Comparison of ENCODE assay signal across 22 mouse cellular contexts in genomic region chr11:36799409-36799808, GRCm38 (mm10).
DNase-seq lines count a peak whose midpoint lies in the region; ATAC-seq lines count a peak whose summit lies in the region.
"Had no signal": no experiment of that assay in that cellular context is flagged by ENCODE, and none has a peak within 500 bp of the region (broad histone marks: within the 10 kb centered on the region; RNA-seq: fewer than 3 reads in every experiment).

No protein-coding gene starts in this region.

- no peak for ATAC-seq in midbrain, embryonic 11.5 days (ENCODE audit: low FRiP score)
- ATAC-seq in embryonic facial prominence, embryonic 14.5 days (ENCODE audit: low read depth), result peak; percentile 67; the same call in 1 of the 2 replicates
- ATAC-seq in limb, embryonic 11.5 days (ENCODE audit: insufficient number of reproducible peaks, low FRiP score, low TSS enrichment, low read depth), result 0 out of 2 replicates have a peak, but pooled peaks have one; percentile 35
- ATAC-seq in megakaryocyte progenitor cell, adult 5-6 weeks (replicated peaks; ENCODE audit: poor library complexity), result no peak
- ATAC-seq: activated CD4-positive, CD25-positive, alpha-beta regulatory T cell, adult 4 months; forebrain, embryonic 15.5 days; hindbrain, postnatal 0 days; Patski had no signal

- intact Hi-C loops in heart, postnatal 10 days (cut with DNase I), result no loop called here

- no peaks in the 10 kb centered on the region for H3K36me3 ChIP-seq in midbrain, embryonic 11.5 days (ENCODE audit: control insufficient read depth, insufficient read depth, low read length)
- no peaks in the 10 kb centered on the region for H3K36me3 ChIP-seq in midbrain, embryonic 10.5 days
- no peaks in the 10 kb centered on the region for H3K36me3 ChIP-seq in embryonic facial prominence, embryonic 14.5 days (ENCODE audit: control insufficient read depth, insufficient read depth, low read length)
- H3K36me3 ChIP-seq in limb, embryonic 11.5 days (ENCODE audit: control insufficient read depth, insufficient read depth, low read length), result no peaks in the 10 kb centered on the region
- H3K36me3 ChIP-seq: embryonic facial prominence, embryonic 12.5 days; forebrain, embryonic 15.5 days; heart, embryonic 13.5 days; hindbrain, embryonic 12.5 days had no signal

- no peak overlapping the region for H3K9ac ChIP-seq in midbrain, embryonic 11.5 days (ENCODE audit: low read length)
- H3K9ac ChIP-seq in embryonic facial prominence, embryonic 14.5 days (ENCODE audit: low read depth, low read length), result no peak overlapping the region
- H3K9ac ChIP-seq in limb, embryonic 11.5 days (ENCODE audit: low read length), result no peak overlapping the region
- H3K9ac ChIP-seq: embryonic facial prominence, embryonic 12.5 days; forebrain, embryonic 15.5 days; heart, embryonic 13.5 days; hindbrain, embryonic 12.5 days had no signal

- no peaks in the 10 kb centered on the region for H3K27me3 ChIP-seq in midbrain, embryonic 11.5 days (ENCODE audit: control insufficient read depth, insufficient read depth, low read length)
- H3K27me3 ChIP-seq in midbrain, embryonic 10.5 days (ENCODE audit: low read depth, poor library complexity, severe bottlenecking), result no peaks in the 10 kb centered on the region
- H3K27me3 ChIP-seq in embryonic facial prominence, embryonic 14.5 days (replicated peaks; ENCODE audit: control insufficient read depth, insufficient read depth, low read length), result no peaks in the 10 kb centered on the region
- no peaks in the 10 kb centered on the region for H3K27me3 ChIP-seq in limb, embryonic 11.5 days (ENCODE audit: control insufficient read depth, insufficient read depth, low read length)
- H3K27me3 ChIP-seq: CH12.LX; embryonic facial prominence, embryonic 12.5 days; forebrain, embryonic 15.5 days; heart, embryonic 13.5 days; hindbrain, embryonic 12.5 days had no signal

- WGBS in midbrain, embryonic 11.5 days, result 67% methylated on average over 8 of the region's 8 CpGs
- 84% methylated on average over 8 of the region's 8 CpGs for WGBS in midbrain, embryonic 10.5 days
- WGBS in embryonic facial prominence, embryonic 14.5 days, result 33% methylated on average over 8 of the region's 8 CpGs
- WGBS in limb, embryonic 11.5 days, result 30% methylated on average over 8 of the region's 8 CpGs

- H3K27ac ChIP-seq in midbrain, embryonic 11.5 days (ENCODE audit: low read depth, low read length), result no peak overlapping the region
- no peak overlapping the region for H3K27ac ChIP-seq in midbrain, embryonic 10.5 days (replicated peaks)
- no peak overlapping the region for H3K27ac ChIP-seq in embryonic facial prominence, embryonic 14.5 days (replicated peaks; ENCODE audit: low read depth, low read length)
- no peak overlapping the region for H3K27ac ChIP-seq in limb, embryonic 11.5 days (replicated peaks; ENCODE audit: low read depth, low read length)
- H3K27ac ChIP-seq: embryonic facial prominence, embryonic 12.5 days; forebrain, embryonic 15.5 days; heart, embryonic 13.5 days; hindbrain, embryonic 12.5 days; hindbrain, postnatal 0 days had no signal

- no peak overlapping the region for H3K4me2 ChIP-seq in midbrain, embryonic 11.5 days
- no peak overlapping the region for H3K4me2 ChIP-seq in embryonic facial prominence, embryonic 14.5 days (ENCODE audit: low read depth, low read length)
- H3K4me2 ChIP-seq in limb, embryonic 11.5 days (ENCODE audit: low read depth, severe bottlenecking), result no peak overlapping the region
- H3K4me2 ChIP-seq: embryonic facial prominence, embryonic 12.5 days; forebrain, embryonic 15.5 days; heart, embryonic 13.5 days; hindbrain, embryonic 12.5 days had no signal

- H3K4me3 ChIP-seq in midbrain, embryonic 11.5 days (ENCODE audit: low read depth, low read length), result no peak overlapping the region
- no peak overlapping the region for H3K4me3 ChIP-seq in midbrain, embryonic 10.5 days
- no peak overlapping the region for H3K4me3 ChIP-seq in embryonic facial prominence, embryonic 14.5 days (ENCODE audit: low read depth, low read length)
- H3K4me3 ChIP-seq in limb, embryonic 11.5 days (ENCODE audit: low read depth, low read length), result no peak overlapping the region
- H3K4me3 ChIP-seq: embryonic facial prominence, embryonic 12.5 days; forebrain, embryonic 15.5 days; heart, embryonic 13.5 days; hindbrain, embryonic 12.5 days had no signal

- peak; percentile 71 for DNase-seq in midbrain, embryonic 11.5 days (ENCODE audit: low spot score, missing footprints)
- no peak for DNase-seq in midbrain, embryonic 10.5 days (ENCODE audit: low spot score)
- DNase-seq in embryonic facial prominence, embryonic 14.5 days (ENCODE audit: low spot score), result peak; percentile 5
- peak; percentile 30 for DNase-seq in limb, embryonic 11.5 days (ENCODE audit: low spot score)
- no peak for DNase-seq in heart, postnatal 10 days
- DNase-seq in kidney, adult 11 months, result no peak
- DNase-seq: adrenal gland, adult 8-10 months; adrenal gland, postnatal 36 days; cerebellum, adult 2 months; cerebellum, postnatal 10 days; gastrocnemius, postnatal 14 days; heart, postnatal 4 days; kidney, adult 18-20 months had no signal

- H3K4me1 ChIP-seq in midbrain, embryonic 11.5 days (ENCODE audit: control insufficient read depth, insufficient read depth, low read length), result no peaks in the 10 kb centered on the region
- peaks cover 11% of the 10 kb centered on the region for H3K4me1 ChIP-seq in midbrain, embryonic 10.5 days
- H3K4me1 ChIP-seq in embryonic facial prominence, embryonic 14.5 days (ENCODE audit: control insufficient read depth, insufficient read depth, low read length), result 0 out of 2 replicates have a peak, but pooled peaks cover 3% of the 10 kb centered on the region
- H3K4me1 ChIP-seq in limb, embryonic 11.5 days (ENCODE audit: control insufficient read depth, insufficient read depth, low read length), result 0 out of 2 replicates have a peak, but pooled peaks cover 4% of the 10 kb centered on the region
- H3K4me1 ChIP-seq: heart, embryonic 13.5 days had no signal

- H3K9me3 ChIP-seq in midbrain, embryonic 11.5 days (ENCODE audit: control insufficient read depth, low read length), result no peaks in the 10 kb centered on the region
- no peaks in the 10 kb centered on the region for H3K9me3 ChIP-seq in midbrain, embryonic 10.5 days (replicated peaks)
- no peaks in the 10 kb centered on the region for H3K9me3 ChIP-seq in embryonic facial prominence, embryonic 14.5 days (ENCODE audit: control insufficient read depth, low read length)
- H3K9me3 ChIP-seq in limb, embryonic 11.5 days (ENCODE audit: control insufficient read depth, low read length), result no peaks in the 10 kb centered on the region
- H3K9me3 ChIP-seq: embryonic facial prominence, embryonic 12.5 days; forebrain, embryonic 15.5 days; heart, embryonic 13.5 days; hindbrain, embryonic 12.5 days had no signal

Comparison
In these comparisons a context has a peak if more than half of its experiments do, and no peak if none do; other contexts are left out.
1. DNase-seq: peak in midbrain, embryonic 11.5 days (single experiment), embryonic facial prominence, embryonic 14.5 days (single experiment) and limb, embryonic 11.5 days (single experiment); none in midbrain, embryonic 10.5 days (single experiment), heart, postnatal 10 days (0 of 2) and kidney, adult 11 months (single experiment).
2. ATAC-seq: peak in embryonic facial prominence, embryonic 14.5 days (single experiment) and limb, embryonic 11.5 days (single experiment); none in midbrain, embryonic 11.5 days (single experiment) and megakaryocyte progenitor cell, adult 5-6 weeks (single experiment).